Mouse (Mus musculus) liver (tissue): ENCODE data around the gene Arfgef3.

ENCODE experiments used
- DNase-seq: peaks from one replicate; pipeline ENCODE4 v3.0.0-alpha.2; 2020; ENCODE audit warnings: mixed read lengths

The Arfgef3 gene

DNA sequence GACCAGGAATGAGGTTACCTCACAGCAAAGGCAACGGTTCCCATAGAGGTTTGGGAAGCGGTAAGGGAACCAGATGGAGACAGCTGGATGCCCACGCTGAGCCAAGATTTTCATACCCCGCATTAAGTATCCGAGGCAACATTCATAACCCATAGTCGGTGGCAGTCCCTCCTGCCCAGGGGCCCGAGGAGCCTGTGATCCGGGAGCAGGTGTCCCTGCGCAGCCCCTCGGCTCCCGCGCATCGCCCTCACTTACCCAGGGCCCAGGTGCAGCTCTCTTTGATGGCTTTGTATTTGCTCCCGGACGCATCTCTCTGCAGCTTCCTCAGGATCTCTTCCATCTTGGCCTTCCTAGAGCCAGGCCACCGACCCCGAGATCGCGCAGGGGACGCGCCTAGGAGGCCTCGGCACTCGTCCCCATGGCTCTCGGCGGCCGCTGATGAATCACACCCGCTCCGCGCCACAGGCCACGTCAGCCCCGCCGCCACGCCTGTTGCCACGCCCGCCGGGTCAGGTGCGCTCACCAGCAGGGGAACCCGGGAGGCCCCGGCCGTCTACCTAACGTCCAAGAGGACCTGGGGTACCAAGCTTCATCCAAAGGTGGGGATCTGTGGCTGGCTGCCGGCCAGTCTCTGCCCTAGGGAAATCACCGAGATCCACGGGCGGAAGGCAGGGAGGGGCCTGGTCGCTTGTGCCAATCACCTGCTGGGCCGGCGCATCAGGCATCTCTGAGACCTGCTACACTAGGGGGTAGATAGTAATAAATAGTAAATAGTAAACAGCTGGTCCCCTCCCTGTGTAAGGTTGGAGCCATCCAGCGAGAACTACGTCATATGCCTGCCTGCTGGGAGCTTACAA, at the start of gene Arfgef3:
TSS of gene Arfgef3 (minus strand) at position 664 of the 857 bp plus-strand sequence.
- peak; percentile 28 for DNase-seq

DNA sequence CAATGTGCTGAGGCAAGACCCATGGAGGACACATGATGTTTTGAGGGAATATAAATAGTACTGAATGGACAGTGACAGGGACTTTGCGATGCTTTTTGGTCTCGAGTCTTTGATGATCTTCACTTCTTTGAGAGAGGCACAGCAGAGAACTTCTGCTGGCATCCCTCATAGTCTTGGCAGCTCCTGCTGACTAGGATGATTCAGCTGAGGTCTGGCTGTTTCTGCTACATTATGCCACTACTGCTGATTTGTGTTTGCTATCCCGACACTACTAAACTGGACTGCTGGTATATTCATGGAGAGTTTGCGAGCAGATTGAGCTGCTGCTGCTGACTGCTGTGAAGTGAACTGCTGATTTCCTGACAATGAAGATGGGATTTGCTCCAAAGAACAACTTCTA, 46.3 kb upstream of the Arfgef3 start:
- DNase-seq: no peak

DNA sequence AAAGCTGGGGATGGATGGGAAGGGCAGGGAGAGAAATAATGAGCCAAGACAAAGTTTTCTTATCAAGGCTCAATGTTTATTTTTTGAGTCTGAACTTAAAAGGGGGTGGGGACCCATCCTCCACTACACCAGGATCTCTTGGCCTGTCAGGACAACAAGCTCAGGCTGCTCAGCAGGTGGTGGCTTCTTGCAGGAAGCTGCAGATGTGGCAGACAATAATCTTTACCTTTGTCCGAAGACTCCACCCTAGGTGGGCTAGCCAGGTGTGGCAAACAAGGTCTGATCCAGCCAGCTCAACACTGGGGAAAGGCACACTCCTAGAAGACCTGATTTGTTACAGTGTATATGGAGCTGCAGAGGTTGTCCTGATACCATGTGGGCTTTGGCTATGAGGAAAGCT, 44.9 kb upstream of the Arfgef3 start:
- DNase-seq: no peak

DNA sequence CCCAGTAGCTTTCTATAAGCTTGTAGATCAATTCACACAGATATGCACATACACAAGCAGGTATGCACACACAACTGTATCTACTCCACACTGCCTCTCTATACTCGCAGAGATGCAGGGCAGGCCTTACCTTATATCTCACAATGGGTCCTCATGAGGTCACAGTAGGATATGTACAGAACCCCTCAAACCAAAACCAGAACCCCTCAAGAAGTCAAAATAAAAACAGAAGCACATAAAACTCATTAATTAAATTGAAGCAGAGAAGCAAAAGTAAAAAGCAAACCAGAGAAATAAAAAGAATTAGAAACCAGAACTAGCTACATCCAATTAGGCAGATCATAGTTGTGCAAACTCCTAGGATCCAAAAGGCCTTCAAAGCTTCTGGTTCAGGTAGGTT, 42.9 kb upstream of the Arfgef3 start, which contains the start of gene Gm4922:
TSS of gene Gm4922 (minus strand) at position 101 of the 400 bp plus-strand sequence.
- DNase-seq: no peak

- no peak for DNase-seq
These were observed 33.8 kb upstream of the Arfgef3 start for GRCm38 (mm10) chr10:18777546-18777945.

DNA sequence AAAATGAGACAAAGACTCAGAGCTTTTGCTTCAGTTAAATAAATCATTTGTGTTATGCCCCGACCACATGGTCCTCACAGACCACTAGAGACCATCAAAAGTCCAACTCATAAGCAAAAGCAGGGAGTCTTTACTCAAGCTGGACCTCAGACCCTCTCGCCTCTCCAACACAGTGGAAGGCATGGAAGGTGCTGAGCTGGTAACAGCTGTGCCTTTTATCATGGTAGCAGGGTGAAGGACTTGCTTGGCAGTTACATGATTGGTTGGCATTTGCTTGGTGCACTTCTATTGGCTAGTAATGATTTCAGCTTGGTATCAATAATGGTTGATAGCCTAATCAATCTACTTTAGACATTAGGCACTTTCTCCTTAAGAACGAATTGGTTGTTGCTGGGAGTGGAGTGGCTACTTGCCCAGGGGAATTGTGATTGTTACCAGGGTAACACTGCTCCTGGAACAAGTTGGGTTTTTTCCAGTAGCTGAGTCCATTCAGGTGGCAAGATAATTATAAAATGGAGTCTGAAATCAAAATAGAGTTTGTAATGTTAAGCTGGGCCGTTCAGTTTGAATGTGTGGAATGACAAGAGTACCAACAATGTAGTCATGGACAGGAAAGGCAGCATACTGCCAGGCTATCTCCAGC, 28.9 kb upstream of the Arfgef3 start:
- DNase-seq: no peak

GRCm38 (mm10) chr10:18769909-18770308, 26.2 kb upstream of the Arfgef3 start:
- no peak for DNase-seq

DNA sequence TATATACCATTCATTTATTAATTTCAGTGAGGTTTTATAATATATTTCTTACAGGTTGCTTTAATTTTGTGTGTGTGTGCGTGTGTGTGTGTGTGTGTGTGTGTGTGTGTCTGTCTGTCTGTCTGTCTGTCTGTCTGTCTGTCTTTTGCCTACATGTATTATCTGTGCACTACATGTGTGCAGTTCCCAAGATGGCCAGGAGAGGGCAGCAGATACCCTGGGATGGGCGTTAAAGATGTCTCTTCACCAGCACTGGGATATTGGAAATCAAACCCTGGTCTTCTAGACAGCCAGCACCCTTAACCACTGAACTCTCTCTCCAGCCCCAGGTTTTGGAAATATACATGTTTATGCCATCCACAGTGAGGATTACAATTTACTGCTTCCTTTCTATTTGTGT, 16.5 kb upstream of the Arfgef3 start:
- DNase-seq: peak; percentile 48

DNA sequence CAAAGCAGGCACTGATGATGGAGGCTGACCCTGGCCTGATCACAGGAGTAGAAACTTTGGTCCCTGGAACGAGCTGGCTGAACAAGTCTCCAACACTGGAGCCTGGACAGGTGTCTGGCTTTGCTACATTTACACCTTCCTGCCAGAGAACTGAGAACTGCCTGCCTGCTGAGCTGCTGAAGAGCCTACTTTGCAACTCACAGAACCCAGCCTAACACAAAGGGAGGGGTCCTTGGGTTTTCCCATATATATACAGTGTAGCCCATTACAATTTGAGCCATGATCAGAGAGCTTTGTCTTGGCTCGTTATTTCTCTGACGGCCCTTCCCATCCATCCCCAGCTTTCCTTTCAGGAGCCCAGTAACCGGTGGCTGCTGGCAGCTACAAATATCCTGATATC, 6.3 kb upstream of the Arfgef3 start:
- DNase-seq: no peak

GRCm38 (mm10) chr10:18742086-18742485, 1.7 kb downstream of the Arfgef3 start:
- no peak for DNase-seq

DNA sequence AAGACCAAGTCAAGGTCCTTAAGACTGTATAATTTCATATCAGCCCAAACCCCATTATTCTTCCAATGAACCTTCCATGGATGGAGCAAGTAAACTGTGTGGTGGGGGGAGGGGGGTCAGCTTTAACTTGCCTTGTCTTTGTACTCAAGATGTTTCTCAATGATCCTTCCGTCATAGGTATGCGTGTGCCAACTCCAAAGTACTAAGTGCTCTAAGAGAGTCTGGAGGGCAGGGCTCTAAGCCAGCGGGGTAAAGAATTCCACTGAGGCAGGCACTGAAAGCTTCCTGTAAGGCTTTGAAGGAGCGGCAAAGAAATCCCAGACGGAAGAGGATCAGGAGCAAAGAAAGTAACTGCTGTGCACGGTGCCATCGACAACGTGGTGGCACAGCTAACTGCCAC, 2.7 kb downstream of the Arfgef3 start:
- no peak for DNase-seq

- DNase-seq: no peak
These were observed 15.2 kb downstream of the Arfgef3 start for GRCm38 (mm10) chr10:18728548-18728947.

- no peak for DNase-seq
These were observed 32.3 kb downstream of the Arfgef3 start for GRCm38 (mm10) chr10:18711436-18711835.

DNA sequence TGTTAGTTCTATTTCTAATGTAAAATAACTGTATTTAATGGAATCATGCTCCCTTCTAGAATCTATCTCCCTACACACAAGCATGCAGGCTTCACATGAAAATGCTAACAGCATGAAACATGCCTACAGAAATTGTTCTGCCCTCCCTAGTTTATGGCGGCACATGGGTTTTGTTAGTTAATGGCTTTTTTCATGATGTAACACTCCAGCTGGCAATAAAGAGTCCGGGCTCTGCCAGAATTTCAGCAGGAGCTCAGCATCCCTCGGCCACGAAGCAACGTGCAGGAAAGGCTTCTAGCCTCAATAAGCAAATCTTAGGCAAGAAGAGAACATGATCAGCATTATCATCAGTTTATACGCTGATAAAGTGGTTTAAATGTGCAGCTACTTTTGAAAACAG, 32.8 kb downstream of the Arfgef3 start:
- no peak for DNase-seq

- DNase-seq: no peak
These were observed 33.9 kb downstream of the Arfgef3 start for GRCm38 (mm10) chr10:18709836-18710235.

GRCm38 (mm10) chr10:18708641-18709040, 35.1 kb downstream of the Arfgef3 start:
- DNase-seq: no peak

DNA sequence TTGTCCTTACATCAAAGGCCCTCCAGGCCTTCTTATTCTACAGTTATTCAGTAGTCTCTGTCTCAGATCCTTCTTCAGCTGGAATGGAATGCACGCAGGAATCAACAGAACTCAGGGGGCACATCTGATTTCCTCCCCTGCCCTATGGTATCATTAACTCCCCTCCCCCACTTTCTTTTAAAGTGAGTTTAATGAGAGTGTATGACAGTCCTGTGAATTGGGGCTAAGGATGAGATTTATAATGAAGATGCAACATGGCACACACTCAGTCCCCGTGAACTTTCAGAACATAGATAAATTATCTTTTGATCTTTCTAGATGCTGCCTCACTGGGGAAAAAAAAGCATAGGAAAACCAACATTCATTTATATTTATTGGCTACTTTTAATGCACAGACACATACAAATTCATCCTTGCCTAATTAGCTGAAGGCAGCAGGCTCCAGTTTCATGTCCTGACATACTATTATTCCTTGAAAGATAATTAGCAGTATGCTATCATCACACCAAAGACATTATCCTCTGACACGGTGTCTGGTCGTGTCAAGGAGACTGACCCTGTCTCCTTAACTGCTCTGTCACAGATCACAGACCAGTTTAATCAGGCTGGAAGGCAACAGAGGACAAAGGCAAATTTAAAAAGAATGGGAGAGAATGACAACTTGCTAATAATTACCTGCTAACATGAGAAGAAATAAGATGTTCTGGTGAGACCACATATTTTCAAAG, 39.2 kb downstream of the Arfgef3 start:
- no peak for DNase-seq

DNA sequence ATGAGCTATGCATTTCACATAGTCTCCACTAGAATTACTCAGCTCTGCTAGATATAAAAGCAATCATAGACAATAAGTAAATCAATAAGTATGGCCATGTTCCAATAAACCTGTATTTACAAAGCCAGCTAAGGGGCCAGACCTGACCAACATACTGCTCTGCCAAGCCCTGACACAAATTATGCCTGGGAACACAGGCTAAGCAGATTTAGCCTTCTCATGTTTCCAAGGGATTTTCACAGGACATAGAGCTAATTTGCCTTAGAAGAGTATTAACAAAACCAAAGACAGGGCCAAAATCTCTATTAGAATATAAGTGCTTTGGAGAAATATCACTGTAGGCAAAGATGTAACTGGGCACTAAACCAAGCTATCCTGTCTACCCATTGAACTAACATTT, 42.2 kb downstream of the Arfgef3 start:
- DNase-seq: no peak

- no peak for DNase-seq
These were observed 43.6 kb downstream of the Arfgef3 start for GRCm38 (mm10) chr10:18700117-18700516.

DNA sequence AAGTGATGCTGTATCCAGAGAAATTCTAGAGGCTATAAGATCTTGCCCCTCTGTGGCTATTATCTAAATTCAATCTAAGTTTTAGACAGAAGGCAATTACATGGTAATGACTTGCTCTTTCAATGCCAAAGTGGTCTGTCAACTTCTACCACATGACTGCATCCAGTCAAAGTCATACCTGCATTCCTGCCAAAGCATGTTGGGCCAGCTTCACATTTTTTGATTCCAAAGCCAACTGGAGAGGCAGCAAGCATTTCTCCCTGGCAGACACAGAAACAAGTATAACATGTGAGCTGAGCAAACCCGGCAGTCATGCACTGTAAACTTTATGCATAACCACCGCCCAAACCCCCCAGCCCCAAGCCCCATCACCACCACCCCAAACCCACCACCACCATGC, 44.6 kb downstream of the Arfgef3 start:
- DNase-seq: no peak

GRCm38 (mm10) chr10:18696461-18696860, 47.3 kb downstream of the Arfgef3 start:
- no peak for DNase-seq

DNA sequence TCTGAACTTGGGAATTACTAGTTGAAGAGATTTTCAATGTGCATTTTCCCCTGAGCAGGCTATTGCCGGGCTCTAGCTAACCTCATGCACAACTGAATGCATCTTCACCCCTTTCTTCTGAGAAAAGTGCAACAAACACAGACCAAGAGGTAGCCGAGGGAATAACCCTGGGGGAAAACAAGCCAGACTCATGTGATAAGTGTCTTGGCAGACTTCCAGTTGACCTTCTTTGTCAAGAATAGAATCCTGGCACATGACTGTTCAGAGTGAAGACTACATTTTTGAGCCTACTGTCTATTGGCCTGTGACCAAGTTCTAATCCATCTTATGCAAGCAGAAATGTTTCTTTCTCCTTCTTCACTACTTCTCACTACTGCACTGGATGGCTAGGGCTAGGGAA, 55.5 kb downstream of the Arfgef3 start:
- DNase-seq: no peak

DNA sequence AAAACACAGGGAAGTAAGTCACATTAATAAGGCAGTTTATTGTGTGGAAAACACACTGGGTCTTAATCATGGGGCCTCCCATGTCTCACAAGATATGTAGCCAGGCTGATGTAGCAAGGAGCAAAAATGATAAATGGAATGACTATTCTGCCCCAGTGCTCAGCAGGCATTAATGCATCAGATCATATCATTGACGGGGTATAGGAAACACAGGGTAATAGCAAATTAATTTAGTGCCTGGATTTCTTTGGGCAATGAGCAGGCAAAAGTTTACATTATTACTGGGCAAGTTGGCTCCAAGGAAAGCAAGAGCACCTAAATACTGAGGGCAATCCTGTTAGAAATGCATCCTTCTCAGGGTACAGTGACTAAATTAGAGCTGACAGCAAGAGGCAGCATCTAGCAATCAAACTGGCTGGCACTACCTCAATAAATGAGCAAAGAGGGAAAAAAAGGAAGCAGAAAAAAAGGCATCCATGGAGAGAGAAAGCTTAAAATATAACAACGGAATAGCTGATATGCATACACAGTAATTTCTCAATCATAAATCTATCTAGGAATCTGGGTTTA, 62.3 kb downstream of the Arfgef3 start:
- DNase-seq: no peak
